Mouse (Mus musculus) heart, postnatal 14 days (tissue): Measurements from ENCODE around the gene Pelp1. TPM values are rescaled to one million over a fixed set of nuclear protein-coding genes. Genes with fewer than 3 reads are reported as not detected.

ENCODE experiments used
- DNase-seq, 2 experiments: peaks; one replicate each; pipeline ENCODE4 v3.0.0; 2021 to 2022
- intact Hi-C: fragments of 180-260 bp; cut with DNase I; formaldehyde crosslinking; loops from one replicate; pipeline ENCODE4 v1.15.1; 2025
- microRNA-seq, 2 experiments: library from miRNA; unstranded; fragments of <30 nt; microRNA quantifications; one replicate each; pipeline ENCODE4 v1.2.0; 2021 to 2022
- total RNA-seq, 2 experiments: library from RNA; stranded (reverse); gene quantifications; 2 replicates each; pipeline ENCODE4 v1.2.3; 2021

Gene Pelp1
- total RNA-seq, 2 experiments from 2014 or later: 19.8 to 22.9 TPM

DNA sequence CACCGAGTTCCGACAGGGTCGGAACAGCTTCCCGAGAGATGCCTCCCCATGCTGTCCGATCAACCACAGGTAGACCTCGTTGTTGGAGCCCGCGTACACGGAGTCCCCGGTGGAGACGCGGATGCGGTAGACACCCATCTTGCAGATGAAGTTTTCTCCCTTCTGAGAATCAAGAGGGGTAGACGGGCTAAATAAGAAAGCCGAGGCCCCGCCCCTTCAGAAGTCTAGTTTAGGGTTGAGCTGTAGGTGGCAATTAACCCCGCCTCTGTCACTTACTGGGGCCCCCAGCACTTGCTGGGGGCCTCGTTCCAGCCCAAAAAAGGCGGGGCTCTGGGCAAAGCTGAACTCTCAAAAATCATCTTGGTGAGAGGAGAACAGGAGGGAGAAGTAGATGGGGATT, 58.0 kb downstream of the Pelp1 start, which contains the start of gene Alox15:
TSS of gene Alox15 (minus strand) at position 164 of the 400 bp plus-strand sequence.
- DNase-seq: no peak
- intact Hi-C loops: no loop called here

DNA sequence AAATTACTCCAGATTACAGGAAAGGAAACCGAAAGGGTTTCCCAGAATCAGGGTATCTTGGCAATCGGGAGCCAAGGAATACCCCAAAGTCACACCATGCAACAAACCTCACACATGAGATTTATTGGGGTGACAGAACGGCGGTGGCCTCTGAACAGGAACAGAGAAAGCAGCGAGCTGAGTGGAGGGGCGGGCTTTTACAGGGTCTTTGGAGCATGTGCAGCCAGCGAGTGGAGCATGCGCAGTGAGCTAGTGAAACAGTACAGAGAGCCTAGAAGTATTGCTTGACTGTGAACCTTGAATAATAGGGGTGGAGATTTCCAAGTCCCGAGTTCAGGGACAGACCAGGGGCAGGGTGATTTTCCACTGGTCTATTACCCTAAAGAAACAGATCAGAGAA, 61.2 kb downstream of the Pelp1 start:
- DNase-seq: no peak
- intact Hi-C loops: no loop called here

DNA sequence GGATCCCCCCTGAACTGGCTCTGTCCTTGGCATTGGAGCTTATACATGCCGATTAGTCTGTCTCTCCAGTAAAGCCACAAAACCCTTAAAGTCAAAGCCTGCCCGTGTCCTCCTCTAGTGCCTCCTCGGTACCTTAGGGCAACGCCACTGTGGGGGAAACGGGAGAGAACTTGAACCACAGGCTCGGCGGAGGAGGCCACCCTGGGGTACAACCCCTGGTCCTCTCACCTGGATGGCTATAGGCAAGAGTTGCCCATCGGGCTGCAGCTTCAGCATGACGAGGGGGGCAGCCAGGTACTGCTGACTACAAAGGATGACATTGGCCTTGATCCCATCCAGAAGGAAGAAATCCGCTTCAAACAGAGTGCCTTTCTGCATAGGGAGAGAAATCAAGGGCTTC, 62.0 kb downstream of the Pelp1 start:
- DNase-seq: no peak
- intact Hi-C loops: no loop called here

DNA sequence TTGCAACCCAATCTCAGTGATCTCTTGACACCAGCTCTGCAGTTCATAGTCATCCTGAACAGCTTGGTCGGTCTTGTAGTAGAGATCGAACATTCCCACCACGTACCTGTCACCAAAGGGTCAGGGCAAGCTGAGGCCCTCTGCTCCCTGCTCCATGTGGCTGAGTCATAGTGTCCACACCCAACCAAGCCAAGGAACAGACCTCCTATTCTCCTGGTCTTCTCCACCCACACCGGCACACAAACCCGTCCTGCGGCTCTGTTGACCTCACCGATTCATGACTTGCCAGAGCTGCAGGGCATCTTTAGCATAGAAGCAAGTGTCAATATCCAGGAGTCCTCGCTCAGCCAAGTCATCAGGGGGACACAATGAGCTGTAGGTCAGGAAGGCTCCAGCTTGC, 64.3 kb downstream of the Pelp1 start:
- no peak for DNase-seq
- intact Hi-C loops: no loop called here

DNA sequence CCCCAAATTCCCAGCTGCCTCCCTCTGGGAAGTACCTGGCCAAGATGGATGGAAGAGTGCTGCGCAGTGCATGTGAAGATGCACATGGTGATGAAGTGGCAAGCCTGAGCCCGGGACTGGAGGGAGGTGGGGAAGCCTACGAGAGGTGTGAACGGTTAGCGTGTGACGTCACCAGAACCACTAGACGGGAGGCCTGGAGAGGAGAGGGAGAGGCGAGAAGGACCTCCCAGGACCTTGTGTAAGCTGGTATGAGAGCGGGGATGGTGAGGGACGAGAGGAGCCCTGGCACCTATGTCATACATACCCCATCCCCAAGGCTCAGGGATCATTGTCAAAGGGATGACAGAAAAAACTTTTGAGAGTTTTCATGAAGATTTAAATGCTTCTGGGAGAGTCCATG, 64.8 kb downstream of the Pelp1 start:
- intact Hi-C loops: no loop called here
- no peak for DNase-seq

Small RNAs within 50 kb of the gene (microRNA-seq; reads per million reads assigned to microRNA genes)
- gene Mir7115: 1.1 to 5.9 reads per million in 2 experiments

Other genes with a start within 250 kb of the Pelp1 start
- under 1 TPM; 0.76 to 0.90 TPM for gene Slc16a11, start 197.3 kb downstream of the Pelp1 start, total RNA-seq
- 1 to 10 TPM; 4.2 to 5.8 TPM for gene Slc16a13, start 189.0 kb downstream of the Pelp1 start, total RNA-seq
- gene Bcl6b, start 180.2 kb downstream of the Pelp1 start, total RNA-seq: 10 to 100 TPM; 26.1 to 32.5 TPM
- gene 0610010K14Rik, start 172.1 kb downstream of the Pelp1 start, total RNA-seq: 10 to 100 TPM; 34.7 to 38.4 TPM
- 1 to 10 TPM; 3.1 to 3.2 TPM for gene Gm21988, start 170.2 kb downstream of the Pelp1 start, total RNA-seq
- gene Rnasek, start 170.2 kb downstream of the Pelp1 start, total RNA-seq: 10 to 100 TPM; 89.0 to 96.3 TPM
- 1 to 10 TPM; 2.7 to 3.1 TPM for gene Alox12, start 154.7 kb downstream of the Pelp1 start, total RNA-seq
- under 1 TPM; 0.14 to 0.44 TPM for gene Alox12e, start 87.4 kb downstream of the Pelp1 start, total RNA-seq
- gene Alox15, start 58.0 kb downstream of the Pelp1 start, total RNA-seq: 1 to 10 TPM; 5.2 to 8.1 TPM
- gene Arrb2, start 22.6 kb upstream of the Pelp1 start, total RNA-seq: 10 to 100 TPM; 13.8 to 17.0 TPM
- gene Med11, start 41.9 kb upstream of the Pelp1 start, total RNA-seq: 1 to 10 TPM; 7.3 to 8.5 TPM
- 1 to 10 TPM; 2.9 to 4.7 TPM for gene Zmynd15, start 49.4 kb upstream of the Pelp1 start, total RNA-seq
- gene Cxcl16, start 50.0 kb upstream of the Pelp1 start, total RNA-seq: 1 to 10 TPM; 7.3 to 9.5 TPM
- gene Tm4sf5, start 95.2 kb upstream of the Pelp1 start, total RNA-seq: 1 to 10 TPM; 1.2 to 1.3 TPM
- under 1 TPM in 1 of 2 experiments, not detected in 1; 0.45 TPM for gene Vmo1, start 104.6 kb upstream of the Pelp1 start, total RNA-seq
- not detected for gene Gltpd2, start 109.2 kb upstream of the Pelp1 start, total RNA-seq
- gene Psmb6, start 115.3 kb upstream of the Pelp1 start, total RNA-seq: 100 to 1,000 TPM; 231 to 238 TPM
- gene Gm40193, start 122.9 kb upstream of the Pelp1 start, total RNA-seq: not detected
- 1 to 10 TPM; 7.7 to 8.4 TPM for gene Pld2, start 130.0 kb upstream of the Pelp1 start, total RNA-seq
- gene Mink1, start 152.8 kb upstream of the Pelp1 start, total RNA-seq: 10 to 100 TPM; 42.2 to 44.1 TPM
- not detected for gene 4930544D05Rik, start 205.8 kb upstream of the Pelp1 start, total RNA-seq
- gene Chrne, start 209.2 kb upstream of the Pelp1 start, total RNA-seq: not detected
- under 1 TPM; 0.17 to 0.22 TPM for gene Gp1ba, start 229.1 kb upstream of the Pelp1 start, total RNA-seq
- 10 to 100 TPM; 52.0 to 54.4 TPM for gene Rnf167, start 237.2 kb upstream of the Pelp1 start, total RNA-seq
- gene Slc25a11, start 237.4 kb upstream of the Pelp1 start, total RNA-seq: 100 to 1,000 TPM; 438 to 444 TPM
- 100 to 1,000 TPM; 326 to 379 TPM for gene Pfn1, start 244.6 kb upstream of the Pelp1 start, total RNA-seq
- gene Eno3, start 247.2 kb upstream of the Pelp1 start, total RNA-seq: 1,000 to 10,000 TPM; 1,878 to 1,971 TPM